Mouse (Mus musculus) stomach, embryonic 14.5 days (tissue): ENCODE results near the gene Vegfc. TPM values are rescaled to one million over a fixed set of nuclear protein-coding genes. Genes with fewer than 3 reads are reported as not detected.

Source experiments
- ATAC-seq: fragments of 200-750 bp; cut with Nextera tagmentation; 2 replicates; pipeline ENCODE4 v1.8.0; 2017; ENCODE audit warnings: low read depth, moderate TSS enrichment; ENCODE audit not compliant: insufficient number of reproducible peaks, insufficient read depth, low FRiP score
- H3K27ac ChIP-seq: fragments of 300-500 bp; sonication (generic); 2 replicates; pipeline ENCODE4 v1.5.1; 2014; ENCODE audit warnings: mild to moderate bottlenecking, low read length, moderate library complexity, mixed read lengths
- H3K27me3 ChIP-seq: fragments of 300-500 bp; sonication (generic); 2 replicates; pipeline ENCODE4 v1.6.1; 2014; ENCODE audit warnings: low read length, control low read depth, mixed read lengths; ENCODE audit not compliant: control insufficient read depth, insufficient read depth
- H3K36me3 ChIP-seq: fragments of 300-500 bp; sonication (generic); 2 replicates; pipeline ENCODE4 v1.6.1; 2014; ENCODE audit warnings: mild to moderate bottlenecking, control low read depth, low read length, moderate library complexity, mixed read lengths; ENCODE audit not compliant: control insufficient read depth, insufficient read depth
- H3K4me1 ChIP-seq: fragments of 300-500 bp; sonication (generic); 2 replicates; pipeline ENCODE4 v1.6.1; 2014; ENCODE audit warnings: low read length, control low read depth, mixed read lengths; ENCODE audit not compliant: control insufficient read depth, insufficient read depth
- H3K4me2 ChIP-seq: fragments of 300-500 bp; sonication (generic); replicated peaks from 2 replicates; pipeline ENCODE4 v1.6.1; 2014; ENCODE audit warnings: low read depth, low read length, control low read depth
- H3K4me3 ChIP-seq: fragments of 300-500 bp; sonication (generic); 2 replicates; pipeline ENCODE4 v1.5.1; 2014; ENCODE audit warnings: low read depth, low read length, control low read depth
- H3K9ac ChIP-seq: fragments of 300-500 bp; sonication (generic); replicated peaks from 2 replicates; pipeline ENCODE4 v1.6.1; 2014; ENCODE audit warnings: low read depth, mild to moderate bottlenecking, control low read depth, low read length, moderate library complexity, mixed read lengths
- H3K9me3 ChIP-seq: fragments of 300-500 bp; sonication (generic); 2 replicates; pipeline ENCODE4 v1.6.1; 2016; ENCODE audit warnings: low read depth, low read length, control low read depth; ENCODE audit not compliant: control insufficient read depth
- WGBS: fragments of 180-500 bp; shearing (Covaris S2); extraction: QIAGEN DNeasy Blood & Tissue Kit; methylation state at CpG from one replicate; pipeline ENCODE4 v1.1.7; 2014; 5-methylcytosine and 5-hydroxymethylcytosine counted together
- polyA plus RNA-seq: library from polyadenylated mRNA; unstranded; fragments of >200 nt; fragmentation: Nextera tagmentation; extraction: Ambion mirVana; gene quantifications from 2 replicates; pipeline ENCODE4 v1.2.1, GENCODE M21; 2014

Vegfc gene
- polyA plus RNA-seq, 1 experiment from 2014 or later = 5.4 TPM

GRCm38 (mm10) chr8:54228801-54229204, 151.4 kb downstream of the Vegfc start:
- 65% methylated on average over 1 of the region's 1 CpGs for WGBS

GRCm38 (mm10) chr8:54230638-54231037, 153.2 kb downstream of the Vegfc start:
- no peak overlapping the region for H3K9ac ChIP-seq
- no peak overlapping the region for H3K4me3 ChIP-seq
- WGBS = 85% methylated on average over 1 of the region's 1 CpGs
- H3K27ac ChIP-seq = no peak overlapping the region
- no peaks in the 10 kb centered on the region for H3K36me3 ChIP-seq
- H3K4me1 ChIP-seq = no peaks in the 10 kb centered on the region
- no peaks in the 10 kb centered on the region for H3K9me3 ChIP-seq
- ATAC-seq = no peak
- H3K4me2 ChIP-seq = no peak overlapping the region
- no peaks in the 10 kb centered on the region for H3K27me3 ChIP-seq

More at GRCm38 (mm10) chr8:54228801-54229204, 151.4 kb downstream of the Vegfc start:
- Histone ChIP-seq H3K36me3 (no peaks in the 10 kb centered on the region), H3K9ac (no peak overlapping the region), H3K27ac (no peak overlapping the region), H3K9me3 (no peaks in the 10 kb centered on the region), H3K4me3 (no peak overlapping the region), H3K27me3 (no peaks in the 10 kb centered on the region), H3K4me1 (no peaks in the 10 kb centered on the region), H3K4me2 (no peak overlapping the region)
- no peak for ATAC-seq

- Histone ChIP-seq H3K27me3 (no peaks in the 10 kb centered on the region), H3K9ac (no peak overlapping the region), H3K4me2 (no peak overlapping the region), H3K9me3 (no peaks in the 10 kb centered on the region), H3K4me3 (no peak overlapping the region), H3K4me1 (no peaks in the 10 kb centered on the region), H3K27ac (no peak overlapping the region), H3K36me3 (no peaks in the 10 kb centered on the region)
- ATAC-seq = no peak
- WGBS = 65% methylated on average over 6 of the region's 6 CpGs
These were observed 155.9 kb downstream of the Vegfc start for GRCm38 (mm10) chr8:54233316-54233715.
